Comparison of ENCODE assay signal across 14 mouse cellular contexts in genomic region chr6:54819746-54820145, GRCm38 (mm10). TPM values are rescaled to one million over a fixed set of nuclear protein-coding genes. Genes with fewer than 3 reads are reported as not detected.
DNase-seq lines count a peak whose midpoint lies in the region; ATAC-seq and TF ChIP-seq lines count a peak whose summit lies in the region.
"Had no signal": no experiment of that assay in that cellular context is flagged by ENCODE, and none has a peak within 500 bp of the region (broad histone marks: within the 10 kb centered on the region; RNA-seq: fewer than 3 reads in every experiment).

No protein-coding gene starts in this region.

- H3K27me3 ChIP-seq in heart, postnatal 0 days (ENCODE audit: control insufficient read depth, insufficient read depth, low read length) = no peaks in the 10 kb centered on the region
- H3K27me3 ChIP-seq in forebrain, embryonic 15.5 days = no peaks in the 10 kb centered on the region
- H3K27me3 ChIP-seq: embryonic facial prominence, embryonic 12.5 days; neural tube, embryonic 15.5 days had no signal

- TF ChIP-seq CTCF in heart, postnatal 0 days (IDR thresholded peaks at IDR 0.05; ENCODE audit: low read depth) = no peak

- DNase-seq in embryo, embryonic 10 days (ENCODE audit: low spot score) = peak; percentile 22
- DNase-seq in embryo, embryonic 11 days = no peak
- no peak for DNase-seq in heart, postnatal 0 days (ENCODE audit: low spot score)
- no peak for DNase-seq in heart, postnatal 25 days (ENCODE audit: low spot score)
- peak; percentile 41 for DNase-seq in 3T3-L1 (ENCODE audit: low read depth, low spot score)
- no peak for DNase-seq in cerebellum, adult 9-10 months
- no peak for DNase-seq in cerebellum, postnatal 36 days
- DNase-seq: right cerebral cortex, postnatal 25 days had no signal

- H3K4me1 ChIP-seq in heart, postnatal 0 days (ENCODE audit: control insufficient read depth, insufficient read depth) = peaks cover 25% of the 10 kb centered on the region
- peaks cover 41% of the 10 kb centered on the region for H3K4me1 ChIP-seq in forebrain, embryonic 15.5 days

- H3K36me3 ChIP-seq in heart, postnatal 0 days (replicated peaks; ENCODE audit: control insufficient read depth, insufficient read depth, low read length) = no peaks in the 10 kb centered on the region
- H3K36me3 ChIP-seq in forebrain, embryonic 15.5 days = no peaks in the 10 kb centered on the region
- H3K36me3 ChIP-seq: embryonic facial prominence, embryonic 12.5 days; neural tube, embryonic 15.5 days had no signal

- WGBS in heart, postnatal 0 days = 61% methylated on average over 3 of the region's 3 CpGs
- 32% methylated on average over 3 of the region's 3 CpGs for WGBS in forebrain, embryonic 15.5 days

- H3K9me3 ChIP-seq in heart, postnatal 0 days (replicated peaks; ENCODE audit: control insufficient read depth, low read length) = no peaks in the 10 kb centered on the region
- no peaks in the 10 kb centered on the region for H3K9me3 ChIP-seq in forebrain, embryonic 15.5 days
- H3K9me3 ChIP-seq: embryonic facial prominence, embryonic 12.5 days; neural tube, embryonic 15.5 days had no signal

- intact Hi-C loops in heart, postnatal 25 days (cut with DNase I) = loop anchor here (5.0 kb wide), 3 partner anchors 88 to 222 kb away; partner anchors contain the start of genes Fkbp14, Nod1 and Plekha8

- ATAC-seq in heart, postnatal 0 days (ENCODE audit: insufficient read depth, low read depth) = no peak
- no peak for ATAC-seq in forebrain, embryonic 15.5 days (replicated peaks)
- ATAC-seq: hindbrain, embryonic 16.5 days had no signal

- no peak overlapping the region for H3K9ac ChIP-seq in heart, postnatal 0 days (replicated peaks; ENCODE audit: low read depth, low read length)
- H3K9ac ChIP-seq in forebrain, embryonic 15.5 days (replicated peaks) = no peak overlapping the region
- H3K9ac ChIP-seq: embryonic facial prominence, embryonic 12.5 days; neural tube, embryonic 15.5 days had no signal

- no peak for TF ChIP-seq EP300 in heart, postnatal 0 days (IDR thresholded peaks at IDR 0.05; ENCODE audit: low read depth)

- no peak overlapping the region for H3K27ac ChIP-seq in heart, postnatal 0 days (ENCODE audit: low read depth)
- no peak overlapping the region for H3K27ac ChIP-seq in forebrain, embryonic 15.5 days (replicated peaks)
- H3K27ac ChIP-seq: embryonic facial prominence, embryonic 12.5 days; kidney, postnatal 0 days; left cerebral cortex, adult 2 months; neural tube, embryonic 15.5 days had no signal

- peak overlapping the region; percentile 14; the same call in 1 of the 2 replicates for H3K4me2 ChIP-seq in heart, postnatal 0 days (ENCODE audit: low read depth, low read length)
- H3K4me2 ChIP-seq in forebrain, embryonic 15.5 days (replicated peaks) = peak overlapping the region; percentile 44
- H3K4me2 ChIP-seq: neural tube, embryonic 15.5 days had no signal

- H3K4me3 ChIP-seq in heart, postnatal 0 days (ENCODE audit: low read depth, low read length) = no peak overlapping the region
- peak overlapping the region; percentile 29 for H3K4me3 ChIP-seq in forebrain, embryonic 15.5 days
- H3K4me3 ChIP-seq: embryonic facial prominence, embryonic 12.5 days; left cerebral cortex, adult 2 months; neural tube, embryonic 15.5 days had no signal

RNA-seq across cellular contexts. Expression of gene Znrf2, which starts 3.0 kb away (rescaled TPM):
- 7.1 and 31.3 TPM in 2 replicates for total RNA-seq in heart, postnatal 0 days (2014; rRNA removed; ENCODE audit: low replicate concordance)
- polyA plus RNA-seq in heart, postnatal 0 days (2015; fragmentation: Nextera tagmentation; extraction: Ambion mirVana) = 3.7 and 4.3 TPM in 2 replicates
- total RNA-seq in heart, postnatal 25 days (2021) = 10 to 100 TPM; 17.2 to 17.6 TPM
- 18.4 and 22.0 TPM in 2 replicates for polyA plus RNA-seq in forebrain, embryonic 15.5 days (2015; fragmentation: Nextera tagmentation; extraction: Ambion mirVana)

Comparison
In these comparisons a context has a peak if more than half of its experiments do, and no peak if none do; other contexts are left out.
1. DNase-seq: peak in embryo, embryonic 10 days (single experiment) and 3T3-L1 (single experiment); none in embryo, embryonic 11 days (single experiment), heart, postnatal 0 days (single experiment), heart, postnatal 25 days (single experiment), cerebellum, adult 9-10 months (single experiment) and cerebellum, postnatal 36 days (0 of 2).